Mouse (Mus musculus) adrenal gland, postnatal 4 days (tissue): ENCODE measurements around the gene Mettl4. TPM values are rescaled to one million over a fixed set of nuclear protein-coding genes. Genes with fewer than 3 reads are reported as not detected.
A peak's percentile ranks its signal among the peaks of the same experiment; 100 is the strongest.
"Not testable (repeated sequence)": the region's sequence is repeated elsewhere in the genome, so short reads cannot be mapped to it uniquely, and the experiment has no call there.

Source experiments
- DNase-seq, 2 experiments: peaks; one replicate each; pipeline ENCODE4 v3.0.0; 2021 to 2022; ENCODE audit warnings: low spot score in 2 of 2, mixed read lengths in 2 of 2
- long read RNA-seq, 2 experiments: library from polyadenylated mRNA; stranded (forward); transcript quantifications; one replicate each; pipeline ENCODE4 v2.0.0; 2021
- total RNA-seq, 2 experiments: library from RNA; stranded (reverse); gene quantifications; 2 replicates each; pipeline ENCODE4 v1.2.3; 2021

Mettl4 gene
- 10 to 100 TPM; 15.3 to 15.6 TPM for total RNA-seq
- long read RNA-seq, experiment 1, partial matches to known transcripts = 1 of 4 reads
- long read RNA-seq, experiment 1, other reads (novel, unspliced or antisense) = 3 of 4 reads
- long read RNA-seq, experiment 2, partial matches to known transcripts = 5 of 8 reads
- long read RNA-seq, experiment 2, other reads (novel, unspliced or antisense) = 3 of 8 reads

GRCm38 (mm10) chr17:94749466-94750135 is at the start of gene Mettl4:
Mettl4 (minus strand) TSS chr17:94750019.
- peak; percentile 84 for DNase-seq

GRCm38 (mm10) chr17:94778871-94779482 is 29.2 kb upstream of the Mettl4 start:
- no peak for DNase-seq

GRCm38 (mm10) chr17:94768491-94768890 is 18.7 kb upstream of the Mettl4 start:
- DNase-seq = no peak

DNA sequence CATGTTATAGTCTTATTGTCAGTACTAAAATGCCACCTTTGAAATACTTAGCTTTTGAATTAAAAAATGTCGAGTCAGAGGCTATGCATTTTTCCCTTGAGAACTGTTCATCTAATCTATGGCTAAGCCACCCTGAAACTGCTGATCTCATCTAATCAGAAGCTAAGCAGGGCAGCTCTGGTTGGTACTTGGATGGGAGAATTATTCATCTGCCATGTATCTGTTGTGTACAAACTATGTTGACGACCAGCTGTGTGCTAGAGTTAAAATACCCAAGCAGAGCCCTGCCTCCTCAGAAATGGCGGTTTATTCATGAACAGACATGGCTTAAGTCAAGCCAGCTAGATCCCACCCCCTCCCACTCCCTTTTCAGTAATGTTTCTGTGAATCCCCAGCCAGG is 14.9 kb upstream of the Mettl4 start:
- no peak for DNase-seq

- no peak for DNase-seq
Observed at GRCm38 (mm10) chr17:94764011-94764410, 14.2 kb upstream of the Mettl4 start.

GRCm38 (mm10) chr17:94762405-94762804 is 12.6 kb upstream of the Mettl4 start:
- no peak for DNase-seq

GRCm38 (mm10) chr17:94750136-94750729 is 414 bp upstream of the Mettl4 start:
- no peak for DNase-seq

- no peak for DNase-seq
Observed at GRCm38 (mm10) chr17:94738173-94738572, 11.6 kb downstream of the Mettl4 start.

- DNase-seq = no peak
Observed at GRCm38 (mm10) chr17:94735885-94736284, 13.9 kb downstream of the Mettl4 start.

DNA sequence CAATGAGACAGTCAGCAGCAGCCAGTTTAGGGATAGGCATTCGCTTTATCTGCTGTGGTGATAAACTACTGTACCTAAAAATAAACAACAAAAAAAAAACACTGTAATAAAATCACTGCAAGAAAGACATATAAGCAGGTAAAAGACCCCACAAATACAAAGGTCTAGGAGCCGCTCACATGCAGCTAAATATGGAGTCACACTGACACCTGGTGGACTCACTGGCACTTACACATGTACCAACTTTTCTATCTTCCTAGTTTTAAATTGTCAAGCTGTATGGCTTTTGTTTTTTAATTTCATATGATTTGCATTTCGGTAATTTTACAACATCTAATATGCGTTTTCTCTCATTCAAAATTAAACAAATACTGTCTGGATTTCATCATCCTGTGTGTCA is 14.4 kb downstream of the Mettl4 start:
- DNase-seq = no peak

GRCm38 (mm10) chr17:94730416-94730815 is 19.4 kb downstream of the Mettl4 start:
- not testable (repeated sequence) for DNase-seq

- no peak for DNase-seq
Observed at GRCm38 (mm10) chr17:94726750-94727149, 23.1 kb downstream of the Mettl4 start.

DNA sequence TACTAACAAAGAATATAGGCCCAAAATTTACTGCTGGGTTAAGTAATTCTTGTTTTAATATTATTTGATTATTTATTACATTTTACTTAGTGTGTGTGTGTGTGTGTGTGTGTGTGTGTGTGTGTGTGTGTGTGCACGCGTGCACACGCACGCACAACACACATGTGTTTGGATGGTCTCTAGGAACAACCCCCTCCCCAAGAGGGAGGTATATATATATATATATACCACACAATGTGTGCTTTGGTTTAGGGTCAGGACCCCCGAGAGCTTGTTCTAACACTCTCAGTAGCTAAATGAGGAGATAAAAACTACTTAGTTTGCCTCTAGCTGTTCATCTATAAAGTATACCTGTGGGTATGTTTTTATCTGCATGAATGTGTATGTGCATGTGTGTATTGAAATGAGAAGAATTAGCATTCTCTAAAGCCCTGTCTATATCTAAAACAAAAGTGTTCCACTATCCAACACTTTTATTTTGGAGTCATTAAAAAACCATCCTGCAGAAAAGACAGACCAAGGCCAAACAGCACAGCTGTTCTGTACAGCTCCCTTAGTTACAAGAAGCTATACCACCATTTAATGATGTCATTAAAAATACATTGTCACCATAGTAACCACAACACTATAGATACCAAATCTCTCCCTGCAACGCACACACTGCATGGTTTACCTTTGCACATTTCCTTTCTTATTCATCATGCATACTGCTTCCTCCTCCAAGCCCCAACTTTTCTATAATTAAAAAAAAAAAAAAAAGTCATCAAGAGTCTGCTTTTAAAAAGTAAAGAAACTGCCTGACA is 76.1 kb downstream of the Mettl4 start:
- no peak for DNase-seq
